ENCODE assay signal across 9 mouse cellular contexts in genomic region chr7:89843121-89843520, GRCm38 (mm10).
"Had no signal": no experiment of that assay in that cellular context is flagged by ENCODE, and none has a peak within 500 bp of the region (broad histone marks: within the 10 kb centered on the region; RNA-seq: fewer than 3 reads in every experiment).

No protein-coding gene starts in this region.

- H3K4me1 ChIP-seq: limb, embryonic 10.5 days; liver, embryonic 15.5 days; midbrain, embryonic 10.5 days; neural tube, embryonic 13.5 days had no signal

- DNase-seq: lung, adult 2 months; right cerebral cortex, postnatal 25 days had no signal

- H3K4me2 ChIP-seq: liver, embryonic 11.5 days; liver, embryonic 15.5 days; neural tube, embryonic 13.5 days had no signal

- H3K9ac ChIP-seq: liver, embryonic 15.5 days; neural tube, embryonic 13.5 days had no signal

- H3K36me3 ChIP-seq: limb, embryonic 10.5 days; liver, embryonic 15.5 days; midbrain, embryonic 10.5 days; neural tube, embryonic 13.5 days had no signal

- ATAC-seq: lung, postnatal 0 days had no signal

- H3K27me3 ChIP-seq: liver, embryonic 15.5 days; neural tube, embryonic 13.5 days had no signal

- H3K4me3 ChIP-seq: limb, embryonic 10.5 days; liver, embryonic 15.5 days; midbrain, embryonic 10.5 days; neural tube, embryonic 13.5 days had no signal

- H3K27ac ChIP-seq: limb, embryonic 10.5 days; liver, embryonic 15.5 days; midbrain, embryonic 10.5 days; neural tube, embryonic 13.5 days; stomach, postnatal 0 days had no signal

- H3K9me3 ChIP-seq: limb, embryonic 10.5 days; liver, embryonic 15.5 days; midbrain, embryonic 10.5 days; neural tube, embryonic 13.5 days had no signal
